Mouse (Mus musculus): ENCODE results near the gene Cldn15.

GRCm38 (mm10) chr5:137012401-137012950, 46.1 kb downstream of the Cldn15 start:
- TF ChIP-seq EP300 (IDR thresholded peaks at IDR 0.05) (no peak), CTCF (IDR thresholded peaks at IDR 0.05) (no peak)
